11 mouse cellular contexts compared by ENCODE assay signal in the genomic region with DNA sequence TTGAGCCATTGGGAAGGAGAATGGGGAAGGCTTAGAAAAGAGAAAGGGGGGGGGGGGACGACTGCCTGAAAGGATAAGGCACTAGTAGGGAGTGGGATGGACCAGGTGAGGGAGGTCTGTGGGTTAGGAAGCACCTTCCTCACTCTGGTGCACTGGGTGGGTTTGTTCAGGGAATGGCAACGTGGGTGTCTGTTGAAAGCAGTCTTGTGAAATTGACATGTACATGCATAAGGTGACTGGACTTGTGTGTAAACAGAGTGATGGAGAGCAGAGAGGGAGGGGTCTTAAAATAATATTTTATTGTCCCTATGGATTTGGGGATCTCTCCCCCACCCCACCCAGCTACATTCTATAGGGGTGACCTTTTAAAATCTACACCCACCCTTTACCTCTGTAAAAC.
DNase-seq lines count a peak whose midpoint lies in the region; ATAC-seq and TF ChIP-seq lines count a peak whose summit lies in the region.
"Had no signal": no experiment of that assay in that cellular context is flagged by ENCODE, and none has a peak within 500 bp of the region (broad histone marks: within the 10 kb centered on the region; RNA-seq: fewer than 3 reads in every experiment).

No protein-coding gene starts in this region.

- H3K27ac ChIP-seq in left cerebral cortex, adult 2 months, result peak overlapping the region; percentile 99
- peak overlapping the region; percentile 82; the same call in 1 of the 2 replicates for H3K27ac ChIP-seq in forebrain, embryonic 10.5 days
- peak overlapping the region; percentile 97 for H3K27ac ChIP-seq in hindbrain, postnatal 0 days
- H3K27ac ChIP-seq in olfactory bulb, adult 2 months (ENCODE audit: insufficient read depth, low read depth, low read length), result peak overlapping the region; percentile 100

- peak overlapping the region; percentile 96 for H3K9ac ChIP-seq in hindbrain, postnatal 0 days (replicated peaks; ENCODE audit: low read length)
- H3K9ac ChIP-seq: lung, embryonic 14.5 days had no signal

- H3K27me3 ChIP-seq in forebrain, embryonic 10.5 days (ENCODE audit: poor library complexity, severe bottlenecking), result peaks cover 100% of the 10 kb centered on the region
- no peaks in the 10 kb centered on the region for H3K27me3 ChIP-seq in hindbrain, postnatal 0 days (ENCODE audit: insufficient read depth, low read length)

- 0% methylated on average over 2 of the region's 2 CpGs for WGBS in forebrain, embryonic 10.5 days
- 0% methylated on average over 2 of the region's 2 CpGs for WGBS in hindbrain, postnatal 0 days
- WGBS in olfactory bulb, adult 2 months, result 0% methylated on average over 2 of the region's 2 CpGs

- H3K36me3 ChIP-seq in forebrain, embryonic 10.5 days (replicated peaks), result no peaks in the 10 kb centered on the region
- H3K36me3 ChIP-seq in hindbrain, postnatal 0 days (ENCODE audit: insufficient read depth, low read length), result no peaks in the 10 kb centered on the region; the same call in 1 of the 2 replicates

- peak overlapping the region; percentile 77 for H3K4me2 ChIP-seq in hindbrain, postnatal 0 days (ENCODE audit: low read depth, low read length)

- ATAC-seq in hindbrain, postnatal 0 days, result no peak; the same call in 1 of the 2 replicates

- peak; percentile 19 to 34 for DNase-seq in left cerebral cortex, adult 2 months (ENCODE audit: extremely low spot score in 1 of 2, low spot score in 2 of 2)
- no peak for DNase-seq in left cerebral cortex, adult 8-10 months (ENCODE audit: low spot score in 2 of 2)
- no peak for DNase-seq in forebrain, embryonic 10.5 days (ENCODE audit: extremely low spot score, low spot score)
- peak; percentile 44 for DNase-seq in hindbrain, postnatal 0 days (ENCODE audit: low spot score)
- DNase-seq in left cerebral cortex, postnatal 10 days (ENCODE audit: extremely low spot score in 1 of 2, low spot score in 2 of 2), result no peak
- no peak for DNase-seq in gastrocnemius, postnatal 36 days
- DNase-seq: heart, postnatal 36 days; thymus, postnatal 14 days had no signal

- TF ChIP-seq POLR2A in olfactory bulb, adult 2 months (IDR thresholded peaks at IDR 0.05; ENCODE audit: insufficient read depth, low read depth, low read length), result no peak

- TF ChIP-seq CTCF in left cerebral cortex, adult 2 months (IDR thresholded peaks at IDR 0.05), result no peak
- no peak for TF ChIP-seq CTCF in hindbrain, postnatal 0 days (IDR thresholded peaks at IDR 0.05; ENCODE audit: low read depth)
- no peak for TF ChIP-seq CTCF in olfactory bulb, adult 2 months (IDR thresholded peaks at IDR 0.05; ENCODE audit: insufficient read depth, low read depth, low read length)

- peaks cover 87% of the 10 kb centered on the region for H3K4me1 ChIP-seq in forebrain, embryonic 10.5 days
- peaks cover 9% of the 10 kb centered on the region; the same call in 1 of the 2 replicates for H3K4me1 ChIP-seq in hindbrain, postnatal 0 days (ENCODE audit: insufficient read depth, low read length)
- peaks cover 19% of the 10 kb centered on the region for H3K4me1 ChIP-seq in olfactory bulb, adult 2 months (ENCODE audit: control insufficient read depth, insufficient read depth, low read length)

- H3K9me3 ChIP-seq in forebrain, embryonic 10.5 days, result no peaks in the 10 kb centered on the region
- H3K9me3 ChIP-seq in hindbrain, postnatal 0 days (ENCODE audit: low read length), result no peaks in the 10 kb centered on the region

- intact Hi-C loops in left cerebral cortex, adult 2 months (cut with DNase I), result loop anchor here (2.0 to 5.0 kb wide), 4 partner anchors 172 to 462 kb away; no protein-coding TSS in a partner anchor
- intact Hi-C loops in left cerebral cortex, postnatal 10 days (cut with DNase I), result loop anchor here (5.0 kb wide), 3 partner anchors 172 to 462 kb away; no protein-coding TSS in a partner anchor
- intact Hi-C loops in gastrocnemius, postnatal 36 days (cut with DNase I), result no loop called here

- peak overlapping the region; percentile 81 for H3K4me3 ChIP-seq in left cerebral cortex, adult 2 months
- peak overlapping the region; percentile 62 for H3K4me3 ChIP-seq in forebrain, embryonic 10.5 days
- H3K4me3 ChIP-seq in hindbrain, postnatal 0 days (ENCODE audit: low read length), result peak overlapping the region; percentile 71
- H3K4me3 ChIP-seq in olfactory bulb, adult 2 months (ENCODE audit: insufficient read depth, low read depth, low read length), result peak overlapping the region; percentile 91
- H3K4me3 ChIP-seq: myocyte had no signal

Comparison
In these comparisons a context has a peak if more than half of its experiments do, and no peak if none do; other contexts are left out.
1. DNase-seq: peak in left cerebral cortex, adult 2 months (2 of 2) and hindbrain, postnatal 0 days (single experiment); none in left cerebral cortex, adult 8-10 months (0 of 2), forebrain, embryonic 10.5 days (single experiment), left cerebral cortex, postnatal 10 days (0 of 2) and gastrocnemius, postnatal 36 days (0 of 2).
2. Peak in every context shown above with its lines, with median percentiles within 50 percentile points of each other: H3K27ac ChIP-seq and H3K4me3 ChIP-seq.